Mouse (Mus musculus): ENCODE results near the gene Sdk1. TPM values are rescaled to one million over a fixed set of nuclear protein-coding genes. Genes with fewer than 3 reads are reported as not detected.

Gene Sdk1
- polyA plus RNA-seq, 1 experiment from 2014 or later, result 1.1 TPM

GRCm38 (mm10) chr5:142212252-142212651 lies 971.0 kb downstream of the Sdk1 start:
- H3K9me3 ChIP-seq (ENCODE audit: control insufficient read depth, low read length), result no peaks in the 10 kb centered on the region
- H3K4me3 ChIP-seq (ENCODE audit: low read depth, low read length), result no peak overlapping the region
- no peaks in the 10 kb centered on the region for H3K36me3 ChIP-seq (ENCODE audit: control insufficient read depth, insufficient read depth, low read length)
- no peaks in the 10 kb centered on the region for H3K4me1 ChIP-seq (replicated peaks; ENCODE audit: control insufficient read depth, insufficient read depth)
- H3K4me2 ChIP-seq (replicated peaks; ENCODE audit: low read depth), result no peak overlapping the region
- TF ChIP-seq EP300 (optimal IDR thresholded peaks at IDR 0.05) (no peak), CTCF (IDR thresholded peaks at IDR 0.05; ENCODE audit: low read depth) (peak; percentile 22; the same call in 1 of the 2 replicates)
- H3K27ac ChIP-seq (replicated peaks), result no peak overlapping the region
- ATAC-seq (ENCODE audit: low FRiP score, low TSS enrichment), result no peak
- WGBS, result 67% methylated on average over 11 of the region's 11 CpGs
- H3K9ac ChIP-seq (ENCODE audit: low read length), result no peak overlapping the region
- H3K27me3 ChIP-seq (ENCODE audit: control insufficient read depth, insufficient read depth, low read length), result no peaks in the 10 kb centered on the region
- no peak for DNase-seq (ENCODE audit: low spot score)

- TF ChIP-seq CTCF (IDR thresholded peaks at IDR 0.05; ENCODE audit: low read depth), result no peak
- no peak for TF ChIP-seq EP300 (optimal IDR thresholded peaks at IDR 0.05)
- no peak overlapping the region for H3K4me2 ChIP-seq (replicated peaks; ENCODE audit: low read depth)
- ATAC-seq (ENCODE audit: low FRiP score, low TSS enrichment) (no peak), DNase-seq (ENCODE audit: low spot score) (no peak)
- H3K9me3 ChIP-seq (ENCODE audit: control insufficient read depth, low read length), result 0 out of 2 replicates have a peak, but pooled peaks cover 3% of the 10 kb centered on the region
- H3K27me3 ChIP-seq (ENCODE audit: control insufficient read depth, insufficient read depth, low read length), result no peaks in the 10 kb centered on the region
- no peak overlapping the region for H3K4me3 ChIP-seq (ENCODE audit: low read depth, low read length)
- no peaks in the 10 kb centered on the region for H3K4me1 ChIP-seq (replicated peaks; ENCODE audit: control insufficient read depth, insufficient read depth)
- no peak overlapping the region for H3K27ac ChIP-seq (replicated peaks)
- WGBS, result 56% methylated on average over 5 of the region's 5 CpGs
- H3K9ac ChIP-seq (ENCODE audit: low read length), result no peak overlapping the region
- no peaks in the 10 kb centered on the region for H3K36me3 ChIP-seq (ENCODE audit: control insufficient read depth, insufficient read depth, low read length)
These were observed 974.7 kb downstream of the Sdk1 start for GRCm38 (mm10) chr5:142215981-142216380.

GRCm38 (mm10) chr5:142220851-142221503 lies 979.7 kb downstream of the Sdk1 start:
- TF ChIP-seq CTCF (IDR thresholded peaks at IDR 0.05; ENCODE audit: low read depth) (peak; percentile 59), EP300 (optimal IDR thresholded peaks at IDR 0.05) (no peak)
- DNase-seq (ENCODE audit: low spot score) (no peak), ATAC-seq (ENCODE audit: low FRiP score, low TSS enrichment) (no peak)
- Histone ChIP-seq H3K27me3 (ENCODE audit: control insufficient read depth, insufficient read depth, low read length) (no peaks in the 10 kb centered on the region), H3K9me3 (ENCODE audit: control insufficient read depth, low read length) (0 out of 2 replicates have a peak, but pooled peaks cover 3% of the 10 kb centered on the region), H3K36me3 (ENCODE audit: control insufficient read depth, insufficient read depth, low read length) (no peaks in the 10 kb centered on the region), H3K9ac (ENCODE audit: low read length) (no peak overlapping the region), H3K4me1 (replicated peaks; ENCODE audit: control insufficient read depth, insufficient read depth) (no peaks in the 10 kb centered on the region), H3K4me3 (ENCODE audit: low read depth, low read length) (no peak overlapping the region), H3K4me2 (replicated peaks; ENCODE audit: low read depth) (no peak overlapping the region), H3K27ac (replicated peaks) (no peak overlapping the region)
- WGBS, result 89% methylated on average over 12 of the region's 12 CpGs

GRCm38 (mm10) chr5:142228957-142229810 lies 987.9 kb downstream of the Sdk1 start:
- 74% methylated on average over 18 of the region's 18 CpGs for WGBS
- no peaks in the 10 kb centered on the region for H3K36me3 ChIP-seq (ENCODE audit: control insufficient read depth, insufficient read depth, low read length)
- H3K9ac ChIP-seq (ENCODE audit: low read length), result no peak overlapping the region
- H3K4me3 ChIP-seq (ENCODE audit: low read depth, low read length), result no peak overlapping the region
- H3K4me2 ChIP-seq (replicated peaks; ENCODE audit: low read depth), result no peak overlapping the region
- no peaks in the 10 kb centered on the region for H3K4me1 ChIP-seq (replicated peaks; ENCODE audit: control insufficient read depth, insufficient read depth)
- TF ChIP-seq EP300 (optimal IDR thresholded peaks at IDR 0.05) (no peak), CTCF (IDR thresholded peaks at IDR 0.05; ENCODE audit: low read depth) (no peak)
- no peak for DNase-seq (ENCODE audit: low spot score)
- no peak for ATAC-seq (ENCODE audit: low FRiP score, low TSS enrichment)
- no peaks in the 10 kb centered on the region for H3K9me3 ChIP-seq (ENCODE audit: control insufficient read depth, low read length)
- no peak overlapping the region for H3K27ac ChIP-seq (replicated peaks)
- no peaks in the 10 kb centered on the region for H3K27me3 ChIP-seq (ENCODE audit: control insufficient read depth, insufficient read depth, low read length)

- WGBS, result 88% methylated on average over 8 of the region's 8 CpGs
- TF ChIP-seq EP300 (optimal IDR thresholded peaks at IDR 0.05) (no peak), CTCF (IDR thresholded peaks at IDR 0.05; ENCODE audit: low read depth) (no peak)
These were observed 988.5 kb downstream of the Sdk1 start for GRCm38 (mm10) chr5:142229811-142230205.

GRCm38 (mm10) chr5:142240288-142240687 lies 999.0 kb downstream of the Sdk1 start:
- DNase-seq (ENCODE audit: low spot score) (no peak), ATAC-seq (ENCODE audit: low FRiP score, low TSS enrichment) (no peak)
- Histone ChIP-seq H3K27ac (replicated peaks) (no peak overlapping the region), H3K4me2 (replicated peaks; ENCODE audit: low read depth) (no peak overlapping the region), H3K27me3 (ENCODE audit: control insufficient read depth, insufficient read depth, low read length) (no peaks in the 10 kb centered on the region), H3K4me3 (ENCODE audit: low read depth, low read length) (no peak overlapping the region), H3K4me1 (replicated peaks; ENCODE audit: control insufficient read depth, insufficient read depth) (no peaks in the 10 kb centered on the region), H3K9me3 (ENCODE audit: control insufficient read depth, low read length) (no peaks in the 10 kb centered on the region), H3K36me3 (ENCODE audit: control insufficient read depth, insufficient read depth, low read length) (no peaks in the 10 kb centered on the region), H3K9ac (ENCODE audit: low read length) (no peak overlapping the region)
- WGBS, result 92% methylated on average over 6 of the region's 6 CpGs
- TF ChIP-seq EP300 (optimal IDR thresholded peaks at IDR 0.05) (no peak), CTCF (IDR thresholded peaks at IDR 0.05; ENCODE audit: low read depth) (no peak; the same call in none of the 2 replicates)

More at GRCm38 (mm10) chr5:142229811-142230205, 988.5 kb downstream of the Sdk1 start:
- Histone ChIP-seq H3K36me3 (ENCODE audit: control insufficient read depth, insufficient read depth, low read length) (no peaks in the 10 kb centered on the region), H3K27ac (replicated peaks) (no peak overlapping the region), H3K9me3 (ENCODE audit: control insufficient read depth, low read length) (no peaks in the 10 kb centered on the region), H3K27me3 (ENCODE audit: control insufficient read depth, insufficient read depth, low read length) (no peaks in the 10 kb centered on the region), H3K4me1 (replicated peaks; ENCODE audit: control insufficient read depth, insufficient read depth) (no peaks in the 10 kb centered on the region), H3K9ac (ENCODE audit: low read length) (no peak overlapping the region), H3K4me2 (replicated peaks; ENCODE audit: low read depth) (no peak overlapping the region), H3K4me3 (ENCODE audit: low read depth, low read length) (no peak overlapping the region)
- no peak for DNase-seq (ENCODE audit: low spot score)
- ATAC-seq (ENCODE audit: low FRiP score, low TSS enrichment), result no peak

All from stomach, postnatal 0 days (tissue).